Mouse (Mus musculus): ENCODE data around the gene Pvalb. TPM values are rescaled to one million over a fixed set of nuclear protein-coding genes. Genes with fewer than 3 reads are reported as not detected.

Gene Pvalb
- polyA plus RNA-seq, 1 experiment from 2014 or later: 4.1 TPM

- H3K36me3 ChIP-seq: no peaks in the 10 kb centered on the region
- H3K9me3 ChIP-seq: no peaks in the 10 kb centered on the region
- H3K4me1 ChIP-seq (replicated peaks): peaks cover 16% of the 10 kb centered on the region; the same call in 1 of the 2 replicates
- no peak for ATAC-seq (ENCODE audit: low read depth)
- H3K4me3 ChIP-seq: no peak overlapping the region
- peaks cover 5% of the 10 kb centered on the region; the same call in 1 of the 2 replicates for H3K27me3 ChIP-seq
- no peak overlapping the region for H3K4me2 ChIP-seq
- no peak overlapping the region for H3K9ac ChIP-seq
- 69% methylated on average over 7 of the region's 7 CpGs for WGBS
- no peak overlapping the region for H3K27ac ChIP-seq (replicated peaks)
Measured at GRCm38 (mm10) chr15:78148565-78148964, 57.6 kb downstream of the Pvalb start.

Other genes with a start within 250 kb of the Pvalb start
- 6.7 and 7.2 TPM in 2 replicates for gene Foxred2, start 249.7 kb downstream of the Pvalb start, polyA plus RNA-seq (2015; fragmentation: Nextera tagmentation; extraction: Ambion mirVana)
- 175 and 185 TPM in 2 replicates for gene Eif3d, start 235.6 kb downstream of the Pvalb start, polyA plus RNA-seq (2015; fragmentation: Nextera tagmentation; extraction: Ambion mirVana)
- gene Cacng2, start 86.4 kb downstream of the Pvalb start, polyA plus RNA-seq (2015; fragmentation: Nextera tagmentation; extraction: Ambion mirVana): 9.4 and 10.6 TPM in 2 replicates
- gene Ift27, start 32.3 kb downstream of the Pvalb start, polyA plus RNA-seq (2015; fragmentation: Nextera tagmentation; extraction: Ambion mirVana): 88.5 and 96.9 TPM in 2 replicates
- gene Ncf4, start 38.4 kb upstream of the Pvalb start, polyA plus RNA-seq (2015; fragmentation: Nextera tagmentation; extraction: Ambion mirVana): 1.1 and 1.9 TPM in 2 replicates
- 0.13 and 0.54 TPM in 2 replicates for gene Csf2rb2, start 99.3 kb upstream of the Pvalb start, polyA plus RNA-seq (2015; fragmentation: Nextera tagmentation; extraction: Ambion mirVana)
- 0.48 and 1.1 TPM in 2 replicates for gene Csf2rb, start 119.4 kb upstream of the Pvalb start, polyA plus RNA-seq (2015; fragmentation: Nextera tagmentation; extraction: Ambion mirVana)
- gene Tex33, start 189.5 kb upstream of the Pvalb start, polyA plus RNA-seq (2015; fragmentation: Nextera tagmentation; extraction: Ambion mirVana): not detected in 2 replicates
- 7.9 and 11.4 TPM in 2 replicates for gene Tst, start 199.5 kb upstream of the Pvalb start, polyA plus RNA-seq (2015; fragmentation: Nextera tagmentation; extraction: Ambion mirVana)
- gene Mpst, start 200.0 kb upstream of the Pvalb start, polyA plus RNA-seq (2015; fragmentation: Nextera tagmentation; extraction: Ambion mirVana): 2.3 and 2.9 TPM in 2 replicates
- 120 and 122 TPM in 2 replicates for gene Kctd17, start 222.2 kb upstream of the Pvalb start, polyA plus RNA-seq (2015; fragmentation: Nextera tagmentation; extraction: Ambion mirVana)

All from neural tube, embryonic 13.5 days (tissue).